Mouse (Mus musculus) liver, embryonic 15.5 days (tissue): ENCODE data around the gene Gldc. TPM values are rescaled to one million over a fixed set of nuclear protein-coding genes. Genes with fewer than 3 reads are reported as not detected.

Experiments used
- ATAC-seq: fragments of 200-750 bp; cut with Nextera tagmentation; 2 replicates; pipeline ENCODE4 v1.8.0; 2017; ENCODE audit warnings: moderate number of reproducible peaks, mild to moderate bottlenecking, moderate library complexity; ENCODE audit not compliant: insufficient read depth
- H3K27ac ChIP-seq: fragments of 300-500 bp; sonication (generic); replicated peaks from 2 replicates; pipeline ENCODE4 v1.5.1; 2015; ENCODE audit warnings: mild to moderate bottlenecking, inconsistent platforms
- H3K27me3 ChIP-seq: fragments of 300-500 bp; sonication (generic); 2 replicates; pipeline ENCODE4 v1.6.1; 2015; ENCODE audit warnings: mild to moderate bottlenecking, inconsistent platforms
- H3K36me3 ChIP-seq: fragments of 300-500 bp; sonication (generic); replicated peaks from 2 replicates; pipeline ENCODE4 v1.6.1; 2015; ENCODE audit warnings: moderate library complexity, mild to moderate bottlenecking, inconsistent platforms
- H3K4me1 ChIP-seq: fragments of 300-500 bp; sonication (generic); replicated peaks from 2 replicates; pipeline ENCODE4 v1.6.1; 2015; ENCODE audit warnings: inconsistent platforms
- H3K4me2 ChIP-seq: fragments of 300-500 bp; sonication (generic); 2 replicates; pipeline ENCODE4 v1.6.1; 2015; ENCODE audit warnings: moderate library complexity, mild to moderate bottlenecking, inconsistent platforms
- H3K4me3 ChIP-seq: fragments of 300-500 bp; sonication (generic); replicated peaks from 2 replicates; pipeline ENCODE4 v1.5.1; 2015; ENCODE audit warnings: mild to moderate bottlenecking, inconsistent platforms
- H3K9ac ChIP-seq: fragments of 300-500 bp; sonication (generic); 2 replicates; pipeline ENCODE4 v1.6.1; 2015; ENCODE audit warnings: moderate library complexity, mild to moderate bottlenecking, inconsistent platforms
- H3K9me3 ChIP-seq: fragments of 300-500 bp; sonication (generic); replicated peaks from 2 replicates; pipeline ENCODE4 v1.6.1; 2016; ENCODE audit warnings: inconsistent platforms
- WGBS: fragments of 180-500 bp; shearing (Covaris S2); methylation state at CpG from one replicate; pipeline ENCODE4 v1.1.7; 2015; ENCODE audit warnings: mixed read lengths; ENCODE audit not compliant: insufficient replicate concordance; 5-methylcytosine and 5-hydroxymethylcytosine counted together
- polyA plus RNA-seq: library from polyadenylated mRNA; unstranded; fragments of >200 nt; fragmentation: Nextera tagmentation; extraction: Ambion mirVana; gene quantifications from 2 replicates; pipeline ENCODE4 v1.2.1, GENCODE M21; 2015

Gldc gene
- polyA plus RNA-seq, 1 experiment from 2014 or later = 25.1 TPM

DNA sequence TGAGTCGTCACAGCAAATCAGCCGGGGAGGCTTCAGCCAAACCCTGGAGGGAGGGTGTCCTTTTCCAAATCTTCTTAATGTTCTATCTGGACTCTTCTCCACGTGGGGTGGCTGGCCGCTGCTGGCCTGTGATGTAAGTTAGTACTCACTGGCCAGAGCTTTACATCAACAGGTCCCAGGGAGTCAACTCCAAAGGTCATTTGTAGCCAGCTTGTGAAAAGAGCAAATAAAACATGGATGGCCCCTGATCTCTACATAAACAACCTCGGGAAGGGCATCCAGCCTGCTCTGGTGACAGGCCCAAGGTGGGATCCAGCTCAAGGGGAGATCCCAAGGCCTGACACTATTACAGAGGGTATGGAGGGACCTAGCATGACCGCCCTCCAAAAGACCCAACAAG is 19.8 kb upstream of the Gldc start:
- H3K36me3 ChIP-seq = no peaks in the 10 kb centered on the region
- peak; percentile 73 for ATAC-seq
- WGBS = 63% methylated on average over 6 of the region's 6 CpGs
- peak overlapping the region; percentile 56; the same call in 1 of the 2 replicates for H3K27ac ChIP-seq
- H3K4me1 ChIP-seq = no peaks in the 10 kb centered on the region
- no peak overlapping the region for H3K4me2 ChIP-seq
- H3K4me3 ChIP-seq = no peak overlapping the region
- H3K27me3 ChIP-seq = no peaks in the 10 kb centered on the region
- no peak overlapping the region for H3K9ac ChIP-seq
- no peaks in the 10 kb centered on the region for H3K9me3 ChIP-seq

DNA sequence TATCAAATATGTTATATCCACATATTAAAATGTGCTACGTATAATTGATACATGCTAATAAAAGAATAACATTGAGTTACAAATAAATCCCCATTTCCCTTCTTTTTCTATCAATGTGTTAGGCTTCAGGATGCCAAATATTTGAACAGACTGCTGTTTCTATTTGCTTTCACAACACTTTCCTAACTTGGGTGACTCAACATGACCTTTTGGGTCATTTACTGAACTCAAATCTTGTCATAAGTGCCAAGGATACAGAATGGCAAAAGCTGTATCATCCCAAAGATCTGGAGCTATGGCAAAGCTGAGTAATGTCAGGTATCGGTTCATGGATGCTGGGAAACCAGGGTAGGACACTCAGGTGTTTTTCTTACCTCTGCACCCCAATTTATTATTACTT is 12.0 kb upstream of the Gldc start:
- H3K4me2 ChIP-seq = no peak overlapping the region
- no peaks in the 10 kb centered on the region for H3K9me3 ChIP-seq
- no peak overlapping the region for H3K9ac ChIP-seq
- no peak overlapping the region for H3K27ac ChIP-seq
- no peaks in the 10 kb centered on the region for H3K4me1 ChIP-seq
- no peaks in the 10 kb centered on the region for H3K27me3 ChIP-seq
- WGBS = 56% methylated on average over 2 of the region's 2 CpGs
- H3K36me3 ChIP-seq = no peaks in the 10 kb centered on the region
- no peak overlapping the region for H3K4me3 ChIP-seq
- no peak for ATAC-seq

DNA sequence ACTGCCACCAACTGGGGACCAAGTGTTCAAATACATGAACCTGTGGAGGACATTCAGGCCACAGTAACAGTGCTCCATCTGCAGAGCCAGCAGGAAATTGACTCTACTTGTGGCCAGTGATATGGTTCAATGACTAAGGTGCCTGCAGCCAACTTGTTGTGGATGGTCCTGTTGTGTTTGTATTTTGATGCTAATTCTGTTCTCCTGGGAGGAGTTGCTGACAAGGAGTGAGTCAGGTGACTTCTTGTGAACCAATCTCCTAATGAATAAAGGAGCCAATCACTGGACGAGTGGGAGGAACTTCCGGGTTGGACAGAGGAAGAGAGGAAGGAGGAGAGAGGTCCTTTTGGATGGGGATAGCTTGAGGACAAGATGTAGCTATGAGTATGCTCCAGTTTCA is 10.3 kb upstream of the Gldc start:
- Histone ChIP-seq H3K36me3 (no peaks in the 10 kb centered on the region), H3K27ac (no peak overlapping the region), H3K4me3 (no peak overlapping the region), H3K4me2 (no peak overlapping the region), H3K27me3 (no peaks in the 10 kb centered on the region), H3K9ac (no peak overlapping the region), H3K9me3 (no peaks in the 10 kb centered on the region), H3K4me1 (no peaks in the 10 kb centered on the region)
- WGBS = 52% methylated on average over 2 of the region's 2 CpGs
- no peak for ATAC-seq

DNA sequence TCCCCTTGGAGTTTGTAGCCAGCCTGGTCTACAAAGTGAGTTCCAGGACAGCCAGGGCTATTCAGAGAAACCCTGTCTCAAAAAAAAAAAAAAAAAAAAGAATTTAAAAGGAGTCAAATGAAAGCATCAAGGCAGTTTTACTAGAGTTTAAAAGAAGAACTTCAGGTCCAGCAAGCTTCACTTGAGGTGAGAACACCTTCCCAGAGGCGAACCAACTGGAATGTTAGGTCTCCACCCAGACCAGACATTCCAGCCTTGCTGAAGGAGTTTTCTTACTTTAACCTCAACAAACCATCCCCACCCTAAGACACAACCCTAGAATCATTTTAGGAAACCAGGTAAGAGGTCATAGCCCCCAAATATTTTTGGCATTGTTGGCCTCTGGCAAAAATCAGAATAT is 4.8 kb upstream of the Gldc start:
- H3K9me3 ChIP-seq = no peaks in the 10 kb centered on the region
- no peak overlapping the region for H3K4me2 ChIP-seq
- H3K4me1 ChIP-seq = no peaks in the 10 kb centered on the region
- H3K27ac ChIP-seq = no peak overlapping the region
- no peak overlapping the region for H3K9ac ChIP-seq
- ATAC-seq = no peak
- H3K4me3 ChIP-seq = no peak overlapping the region
- H3K36me3 ChIP-seq = no peaks in the 10 kb centered on the region
- WGBS = 61% methylated on average over 1 of the region's 1 CpGs
- peaks cover 22% of the 10 kb centered on the region for H3K27me3 ChIP-seq

DNA sequence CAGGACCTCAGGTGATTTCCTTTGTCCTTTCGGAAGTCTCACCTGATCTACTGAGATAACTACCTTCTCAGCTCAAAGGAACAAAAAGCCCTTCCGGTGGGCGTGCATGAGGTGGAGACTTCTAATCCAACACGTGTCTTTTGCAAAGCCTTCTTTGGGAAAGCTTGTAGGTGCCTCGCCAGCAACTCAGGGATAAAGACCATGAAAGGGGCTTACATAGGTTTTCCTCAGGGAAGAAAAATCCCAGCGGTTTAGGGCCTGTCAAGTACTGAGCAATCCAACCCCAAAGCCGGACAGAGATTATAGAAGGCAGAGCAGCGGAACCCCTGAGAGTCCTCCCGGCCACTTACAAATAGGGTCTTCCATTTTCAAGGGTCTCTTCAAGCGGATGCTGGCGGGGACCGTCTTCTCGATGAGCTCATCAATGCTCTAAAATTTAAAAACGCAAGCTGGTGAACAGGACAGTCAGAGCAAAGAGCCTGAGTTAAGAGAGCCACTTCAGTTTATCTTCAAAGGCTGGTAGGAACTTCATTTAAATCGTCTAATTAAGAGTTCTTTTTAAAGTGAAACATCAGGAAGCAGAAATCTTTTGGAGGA is 1.1 kb downstream of the Gldc start:
- peaks cover 10% of the 10 kb centered on the region for H3K4me1 ChIP-seq
- H3K36me3 ChIP-seq = no peaks in the 10 kb centered on the region
- H3K27ac ChIP-seq = no peak overlapping the region
- peak overlapping the region; percentile 57 for H3K4me2 ChIP-seq
- 5% methylated on average over 15 of the region's 15 CpGs for WGBS
- no peaks in the 10 kb centered on the region for H3K9me3 ChIP-seq
- H3K27me3 ChIP-seq = peaks cover 54% of the 10 kb centered on the region
- H3K9ac ChIP-seq = no peak overlapping the region
- H3K4me3 ChIP-seq = peak overlapping the region; percentile 55
- ATAC-seq = no peak

DNA sequence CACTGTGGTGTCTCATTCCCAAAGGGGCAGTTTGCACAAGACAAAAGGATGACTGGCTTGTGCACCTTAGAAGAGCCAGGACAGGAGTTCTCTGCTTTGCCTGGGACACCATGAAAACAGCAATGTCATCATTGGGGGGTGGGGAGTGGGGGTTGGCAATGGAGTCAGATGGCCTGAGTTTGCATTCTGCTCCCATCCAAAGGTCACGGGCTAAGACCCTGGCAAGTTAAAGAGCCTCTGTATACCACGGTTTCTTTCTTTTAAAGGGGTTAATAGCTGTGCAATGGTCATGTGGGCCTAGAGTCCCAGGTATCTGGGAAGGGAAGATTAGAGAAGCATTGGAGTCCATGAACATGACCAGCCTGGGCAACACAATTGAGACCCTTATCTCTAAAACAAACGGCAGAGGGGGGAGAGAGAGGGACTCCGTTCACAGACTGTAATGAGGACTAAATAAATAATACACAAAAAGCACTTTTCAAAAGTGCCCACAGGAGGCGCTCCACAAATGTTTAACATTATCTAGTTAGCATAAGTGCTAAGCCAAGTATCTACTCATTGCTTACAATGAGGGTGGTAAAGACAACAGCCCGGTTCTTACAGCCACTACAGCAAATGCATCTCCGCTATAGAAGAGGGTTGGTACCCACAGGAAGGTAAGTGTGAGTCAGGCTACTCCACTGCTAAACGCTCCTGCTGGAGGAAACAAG is 3.7 kb downstream of the Gldc start:
- Histone ChIP-seq H3K4me1 (peaks cover 14% of the 10 kb centered on the region), H3K27me3 (peaks cover 47% of the 10 kb centered on the region), H3K27ac (no peak overlapping the region), H3K4me2 (no peak overlapping the region; the same call in 1 of the 2 replicates), H3K9ac (no peak overlapping the region), H3K9me3 (no peaks in the 10 kb centered on the region), H3K4me3 (no peak overlapping the region), H3K36me3 (no peaks in the 10 kb centered on the region)
- no peak for ATAC-seq
- WGBS = 48% methylated on average over 8 of the region's 8 CpGs

DNA sequence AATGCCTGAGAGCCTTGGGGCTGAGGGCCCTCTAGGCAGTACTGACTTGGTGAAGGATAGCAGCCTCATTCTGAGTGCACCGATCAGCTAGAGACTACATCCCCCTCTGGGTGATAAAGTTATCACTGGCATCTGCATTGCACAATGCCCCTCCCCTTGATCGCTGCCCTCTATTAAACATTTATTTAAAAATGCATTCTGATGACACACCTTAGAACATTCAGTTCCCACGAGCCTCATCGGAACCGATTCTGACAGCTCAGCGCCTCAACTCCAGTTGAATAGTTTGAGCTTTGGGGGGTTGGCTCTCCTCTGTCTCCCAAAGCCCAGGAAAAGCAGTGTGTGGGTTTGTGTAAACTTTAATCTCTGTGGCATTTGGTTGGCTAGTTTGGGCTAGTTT is 4.9 kb downstream of the Gldc start:
- no peak for ATAC-seq
- Histone ChIP-seq H3K9me3 (no peaks in the 10 kb centered on the region), H3K4me1 (peaks cover 14% of the 10 kb centered on the region), H3K27me3 (peaks cover 35% of the 10 kb centered on the region), H3K4me2 (no peak overlapping the region), H3K36me3 (no peaks in the 10 kb centered on the region), H3K27ac (no peak overlapping the region), H3K9ac (no peak overlapping the region), H3K4me3 (no peak overlapping the region)
- 67% methylated on average over 6 of the region's 6 CpGs for WGBS

DNA sequence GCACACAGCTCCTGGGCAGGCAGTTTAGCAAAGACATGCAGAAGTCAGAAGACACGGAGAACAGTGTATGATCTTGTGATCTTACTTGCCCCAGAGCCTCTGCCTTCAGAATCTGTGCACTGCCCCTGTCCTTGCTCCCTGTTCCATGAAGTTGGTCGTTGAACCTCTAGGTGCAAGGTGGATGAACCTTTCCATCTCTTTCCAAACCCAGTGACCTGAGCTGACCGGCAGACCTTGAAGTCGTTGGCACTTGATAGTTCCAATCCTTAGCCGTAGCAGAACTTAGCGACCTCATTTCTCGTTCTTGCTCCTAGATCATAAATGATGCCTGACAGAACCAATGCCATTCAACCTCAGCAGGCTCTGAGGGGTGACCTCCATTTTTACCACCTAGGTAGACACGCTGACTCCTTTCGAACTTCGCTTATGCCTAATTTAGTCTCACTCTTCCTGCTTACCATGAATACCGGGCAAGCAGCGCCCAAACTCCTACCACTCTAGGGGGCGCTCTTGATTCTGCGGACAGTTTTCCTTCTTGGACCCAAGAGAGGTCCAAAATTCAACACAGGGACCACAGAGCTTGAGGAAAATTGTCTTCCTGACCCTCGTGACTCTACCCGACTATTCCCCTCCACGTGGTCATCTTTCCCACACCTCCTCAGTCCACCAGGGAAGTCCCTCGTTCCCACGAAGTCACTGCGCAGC is 8.3 kb downstream of the Gldc start:
- H3K27ac ChIP-seq = no peak overlapping the region
- no peak overlapping the region for H3K4me3 ChIP-seq
- 81% methylated on average over 20 of the region's 20 CpGs for WGBS
- no peaks in the 10 kb centered on the region for H3K36me3 ChIP-seq
- H3K9ac ChIP-seq = no peak overlapping the region
- no peak overlapping the region for H3K4me2 ChIP-seq
- H3K4me1 ChIP-seq = peaks cover 14% of the 10 kb centered on the region
- no peaks in the 10 kb centered on the region for H3K9me3 ChIP-seq
- H3K27me3 ChIP-seq = peaks cover 3% of the 10 kb centered on the region
- no peak for ATAC-seq

DNA sequence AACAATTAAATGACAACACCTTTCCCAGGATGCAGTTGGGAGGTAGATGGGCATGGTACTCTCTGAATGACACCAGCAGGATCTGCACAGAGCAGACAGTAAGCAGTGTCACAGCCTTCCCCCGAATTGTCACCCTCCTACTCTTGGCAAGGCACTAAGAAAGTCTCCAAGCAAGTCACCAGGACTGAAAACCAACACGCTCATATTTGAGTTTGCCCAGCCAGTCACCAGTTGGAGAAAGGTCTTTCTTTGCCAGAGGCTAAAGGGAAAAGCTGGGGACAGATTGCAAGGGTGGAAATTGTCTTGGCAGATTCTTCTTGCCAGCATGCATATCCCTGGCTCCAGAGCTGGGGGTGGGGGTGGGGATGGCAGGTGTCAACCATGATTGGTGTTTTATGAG is 11.0 kb downstream of the Gldc start:
- Histone ChIP-seq H3K9me3 (no peaks in the 10 kb centered on the region), H3K4me3 (no peak overlapping the region), H3K27ac (no peak overlapping the region), H3K36me3 (no peaks in the 10 kb centered on the region), H3K4me2 (no peak overlapping the region), H3K9ac (no peak overlapping the region), H3K4me1 (0 out of 2 replicates have a peak, but pooled peaks cover 4% of the 10 kb centered on the region), H3K27me3 (no peaks in the 10 kb centered on the region)
- no peak for ATAC-seq
- 49% methylated on average over 2 of the region's 2 CpGs for WGBS

DNA sequence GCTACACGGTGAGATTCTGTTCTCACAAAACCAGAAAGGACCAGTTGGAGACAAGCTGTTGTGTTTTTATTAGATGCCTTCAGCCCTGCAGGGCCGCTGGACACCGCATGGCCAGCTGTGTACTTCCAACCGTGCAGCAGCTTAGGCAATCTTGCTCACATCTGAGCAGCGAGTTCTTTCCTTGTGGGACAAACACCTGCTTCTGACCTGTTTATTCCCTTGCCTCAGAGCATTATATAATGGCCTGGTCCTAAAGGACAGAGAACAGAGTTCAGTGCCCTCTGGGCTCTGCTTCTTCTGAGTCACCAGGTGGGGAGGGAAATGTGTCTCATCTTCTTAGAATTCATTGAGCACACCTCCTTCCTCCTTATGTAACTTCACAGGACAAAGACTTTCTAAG is 12.4 kb downstream of the Gldc start:
- no peak for ATAC-seq
- 71% methylated on average over 5 of the region's 5 CpGs for WGBS
- Histone ChIP-seq H3K4me2 (no peak overlapping the region), H3K4me1 (0 out of 2 replicates have a peak, but pooled peaks cover 7% of the 10 kb centered on the region), H3K27me3 (no peaks in the 10 kb centered on the region), H3K4me3 (no peak overlapping the region), H3K9me3 (no peaks in the 10 kb centered on the region), H3K27ac (no peak overlapping the region), H3K36me3 (no peaks in the 10 kb centered on the region), H3K9ac (no peak overlapping the region)

DNA sequence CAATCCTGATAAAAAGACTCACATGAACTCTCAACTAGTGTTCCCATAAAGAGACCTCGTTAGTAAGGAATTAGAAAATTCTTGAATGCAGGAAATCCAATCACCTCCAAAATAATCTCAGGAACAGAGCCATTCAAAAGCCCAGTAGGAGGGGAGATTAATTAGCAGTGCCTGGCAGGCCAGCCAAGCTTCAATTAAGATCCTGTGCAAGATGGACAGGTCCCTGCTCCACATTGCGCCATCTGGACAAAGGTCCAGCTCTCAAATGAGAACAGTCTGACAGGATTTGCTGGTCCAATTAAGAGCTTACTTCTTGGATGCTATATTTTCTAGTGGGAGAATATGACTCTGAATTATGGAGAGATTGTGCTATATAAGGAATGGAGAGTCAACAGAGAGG is 15.2 kb downstream of the Gldc start:
- ATAC-seq = no peak
- H3K27me3 ChIP-seq = no peaks in the 10 kb centered on the region
- H3K4me1 ChIP-seq = 0 out of 2 replicates have a peak, but pooled peaks cover 7% of the 10 kb centered on the region
- no peak overlapping the region for H3K4me2 ChIP-seq
- H3K9me3 ChIP-seq = no peaks in the 10 kb centered on the region
- H3K4me3 ChIP-seq = no peak overlapping the region
- H3K9ac ChIP-seq = no peak overlapping the region
- WGBS = 57% methylated on average over 2 of the region's 2 CpGs
- no peak overlapping the region for H3K27ac ChIP-seq
- H3K36me3 ChIP-seq = no peaks in the 10 kb centered on the region
